Mouse (Mus musculus) spleen, postnatal 36 days (tissue): ENCODE data around the gene Trim5.
"Not testable (repeated sequence)": the region's sequence is repeated elsewhere in the genome, so short reads cannot be mapped to it uniquely, and the experiment has no call there.

Source experiments
- DNase-seq, 2 experiments: peaks; one replicate each; pipeline ENCODE4 v3.0.0; 2022; ENCODE audit warnings: low spot score in 2 of 2, mixed read lengths in 1 of 2

Gene Trim5

GRCm38 (mm10) chr7:104287576-104288443 lies at the start of gene Trim5:
Gene Trim5 (minus strand): TSS chr7:104288094.
- peak in 1 of 2 experiments; percentile 10 for DNase-seq

- DNase-seq, result not testable (repeated sequence)
These were observed 47.7 kb upstream of the Trim5 start for GRCm38 (mm10) chr7:104335547-104335946.

GRCm38 (mm10) chr7:104329171-104329570 lies 41.3 kb upstream of the Trim5 start, which contains the start of gene Trim34b:
Gene Trim34b (plus strand): TSS chr7:104329471.
- DNase-seq, result not testable (repeated sequence)

- no peak for DNase-seq
These were observed 34.1 kb upstream of the Trim5 start for GRCm38 (mm10) chr7:104322028-104322427.

- not testable (repeated sequence) for DNase-seq
These were observed 27.6 kb upstream of the Trim5 start, which contains the start of gene Trim12a for GRCm38 (mm10) chr7:104315369-104316080. Gene Trim12a (minus strand): TSS chr7:104315466.

GRCm38 (mm10) chr7:104314796-104315353 lies 27.0 kb upstream of the Trim5 start:
- DNase-seq, result peak; percentile 24 to 36

GRCm38 (mm10) chr7:104291638-104292400 lies 3.9 kb upstream of the Trim5 start:
- peak; percentile 57 to 59 for DNase-seq

GRCm38 (mm10) chr7:104290641-104291040 lies 2.7 kb upstream of the Trim5 start:
- no peak for DNase-seq

- not testable (repeated sequence) for DNase-seq
These were observed 8.5 kb downstream of the Trim5 start for GRCm38 (mm10) chr7:104279361-104279760.

- DNase-seq, result not testable (repeated sequence)
These were observed 22.6 kb downstream of the Trim5 start for GRCm38 (mm10) chr7:104265335-104265734.

- DNase-seq, result not testable (repeated sequence)
These were observed 27.5 kb downstream of the Trim5 start for GRCm38 (mm10) chr7:104260380-104260779.

- peak; percentile 77 to 81 for DNase-seq
These were observed 43.4 kb downstream of the Trim5 start, which contains the start of gene Trim34a for GRCm38 (mm10) chr7:104244287-104245181. Gene Trim34a (plus strand): TSS chr7:104244457.

- no peak for DNase-seq
These were observed 44.3 kb downstream of the Trim5 start for GRCm38 (mm10) chr7:104243616-104244015.

- peak; percentile 21 to 47 for DNase-seq
These were observed 47.0 kb downstream of the Trim5 start for GRCm38 (mm10) chr7:104240857-104241256.

GRCm38 (mm10) chr7:104231203-104231602 lies 56.7 kb downstream of the Trim5 start:
- DNase-seq, result peak; percentile 24 to 29

- no peak for DNase-seq
These were observed 69.0 kb downstream of the Trim5 start, which contains the start of gene Trim6 for GRCm38 (mm10) chr7:104218701-104219569. Gene Trim6 (plus strand): TSS chr7:104218793.

- no peak for DNase-seq
These were observed 70.0 kb downstream of the Trim5 start for GRCm38 (mm10) chr7:104217881-104218280.

GRCm38 (mm10) chr7:104216011-104216535 lies 71.8 kb downstream of the Trim5 start:
- DNase-seq, result no peak
